Mouse (Mus musculus): Measurements from ENCODE around the gene Mx1. TPM values are rescaled to one million over a fixed set of nuclear protein-coding genes. Genes with fewer than 3 reads are reported as not detected.

Gene Mx1
- polyA plus RNA-seq, 1 experiment from 2014 or later: not detected

GRCm38 (mm10) chr16:97431328-97431727 is 31.4 kb downstream of the Mx1 start:
- DNase-seq (ENCODE audit: low spot score): no peak
- Histone ChIP-seq H3K36me3 (replicated peaks; ENCODE audit: control insufficient read depth, insufficient read depth) (no peaks in the 10 kb centered on the region), H3K27ac (no peak overlapping the region), H3K9me3 (ENCODE audit: control insufficient read depth, low read length) (no peaks in the 10 kb centered on the region), H3K9ac (no peak overlapping the region), H3K4me2 (replicated peaks) (no peak overlapping the region), H3K4me3 (replicated peaks; ENCODE audit: low read length) (no peak overlapping the region), H3K4me1 (replicated peaks; ENCODE audit: control insufficient read depth, insufficient read depth, low read length) (no peaks in the 10 kb centered on the region), H3K27me3 (ENCODE audit: control insufficient read depth, insufficient read depth, low read length) (no peaks in the 10 kb centered on the region)
- ATAC-seq (ENCODE audit: low FRiP score): no peak
- 84% methylated on average over 4 of the region's 4 CpGs for WGBS

DNA sequence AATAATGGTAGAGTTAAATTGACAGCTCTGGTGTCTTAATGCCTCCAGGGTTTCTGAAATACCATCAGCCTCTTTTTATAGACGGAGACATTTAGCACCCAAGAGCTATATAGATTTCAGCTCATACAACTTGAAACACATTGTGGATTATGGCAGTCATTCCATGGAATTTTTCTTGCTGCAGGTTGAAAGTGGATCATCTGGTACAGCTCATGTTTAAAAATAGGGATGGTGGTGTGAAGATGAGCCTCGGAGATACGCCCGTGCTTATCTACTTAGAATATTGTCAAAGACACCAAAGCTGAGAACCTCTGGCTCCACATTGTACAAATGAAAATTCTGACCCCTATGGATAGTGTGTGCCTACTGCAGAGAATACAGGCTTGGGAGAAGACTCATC is 32.6 kb downstream of the Mx1 start:
- Histone ChIP-seq H3K27ac (no peak overlapping the region), H3K9me3 (ENCODE audit: control insufficient read depth, low read length) (no peaks in the 10 kb centered on the region), H3K4me2 (replicated peaks) (no peak overlapping the region), H3K4me3 (replicated peaks; ENCODE audit: low read length) (no peak overlapping the region), H3K9ac (no peak overlapping the region), H3K4me1 (replicated peaks; ENCODE audit: control insufficient read depth, insufficient read depth, low read length) (no peaks in the 10 kb centered on the region), H3K36me3 (replicated peaks; ENCODE audit: control insufficient read depth, insufficient read depth) (no peaks in the 10 kb centered on the region), H3K27me3 (ENCODE audit: control insufficient read depth, insufficient read depth, low read length) (no peaks in the 10 kb centered on the region)
- ATAC-seq (ENCODE audit: low FRiP score) (no peak), DNase-seq (ENCODE audit: low spot score) (no peak)
- WGBS: 96% methylated on average over 4 of the region's 4 CpGs

DNA sequence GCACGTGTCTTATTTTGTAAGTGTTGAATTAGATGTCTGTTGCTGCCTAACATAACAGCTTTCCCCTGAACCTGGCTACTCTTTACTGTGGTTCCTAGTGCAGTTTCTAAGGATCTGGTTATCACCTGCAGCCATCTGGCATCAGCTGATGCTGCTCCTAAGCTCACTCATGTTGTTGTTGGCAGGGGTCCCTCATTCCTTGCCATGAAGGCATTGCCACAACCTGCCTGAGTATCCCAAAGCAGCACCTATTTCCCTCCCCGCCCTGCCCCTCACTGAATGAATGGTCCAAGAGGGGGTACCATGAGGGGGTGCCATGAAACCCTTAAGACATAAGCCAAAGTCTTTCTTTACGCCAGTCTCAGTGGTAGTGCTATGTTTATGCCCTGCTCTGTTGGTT is 34.7 kb downstream of the Mx1 start:
- Histone ChIP-seq H3K27me3 (ENCODE audit: control insufficient read depth, insufficient read depth, low read length) (no peaks in the 10 kb centered on the region), H3K27ac (no peak overlapping the region), H3K9ac (no peak overlapping the region), H3K36me3 (replicated peaks; ENCODE audit: control insufficient read depth, insufficient read depth) (no peaks in the 10 kb centered on the region), H3K4me2 (replicated peaks) (no peak overlapping the region), H3K4me3 (replicated peaks; ENCODE audit: low read length) (no peak overlapping the region), H3K4me1 (replicated peaks; ENCODE audit: control insufficient read depth, insufficient read depth, low read length) (no peaks in the 10 kb centered on the region), H3K9me3 (ENCODE audit: control insufficient read depth, low read length) (no peaks in the 10 kb centered on the region)
- WGBS: 85% methylated on average over 3 of the region's 3 CpGs
- no peak for ATAC-seq (ENCODE audit: low FRiP score)
- no peak for DNase-seq (ENCODE audit: low spot score)

DNA sequence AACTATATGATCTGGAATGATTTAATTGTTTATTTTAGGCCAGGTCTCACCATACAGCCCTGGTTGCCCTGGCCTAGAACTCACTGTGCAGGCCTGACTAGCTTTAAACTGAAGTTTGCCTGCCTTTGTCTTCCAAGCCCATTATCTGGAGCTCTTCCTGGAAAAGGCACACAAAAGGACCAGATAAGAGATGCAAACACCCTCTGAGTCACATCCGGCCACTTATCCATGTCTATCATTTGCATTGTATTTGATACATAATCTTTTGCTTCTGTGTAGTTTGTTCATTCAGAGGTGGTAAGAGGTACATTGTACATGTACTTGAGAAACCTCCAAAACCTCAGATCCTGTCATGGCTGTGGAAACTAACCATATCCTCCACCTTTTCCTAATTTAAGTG is 39.1 kb downstream of the Mx1 start:
- Histone ChIP-seq H3K9me3 (ENCODE audit: control insufficient read depth, low read length) (no peaks in the 10 kb centered on the region), H3K27me3 (ENCODE audit: control insufficient read depth, insufficient read depth, low read length) (no peaks in the 10 kb centered on the region), H3K9ac (no peak overlapping the region), H3K4me3 (replicated peaks; ENCODE audit: low read length) (no peak overlapping the region), H3K4me1 (replicated peaks; ENCODE audit: control insufficient read depth, insufficient read depth, low read length) (no peaks in the 10 kb centered on the region), H3K36me3 (replicated peaks; ENCODE audit: control insufficient read depth, insufficient read depth) (no peaks in the 10 kb centered on the region), H3K27ac (no peak overlapping the region), H3K4me2 (replicated peaks) (no peak overlapping the region)
- ATAC-seq (ENCODE audit: low FRiP score): no peak
- 56% methylated on average over 1 of the region's 1 CpGs for WGBS
- no peak for DNase-seq (ENCODE audit: low spot score)

GRCm38 (mm10) chr16:97421671-97422070 is 41.0 kb downstream of the Mx1 start:
- Histone ChIP-seq H3K27me3 (ENCODE audit: control insufficient read depth, insufficient read depth, low read length) (no peaks in the 10 kb centered on the region), H3K4me3 (replicated peaks; ENCODE audit: low read length) (no peak overlapping the region), H3K36me3 (replicated peaks; ENCODE audit: control insufficient read depth, insufficient read depth) (no peaks in the 10 kb centered on the region), H3K9ac (no peak overlapping the region), H3K4me2 (replicated peaks) (no peak overlapping the region), H3K4me1 (replicated peaks; ENCODE audit: control insufficient read depth, insufficient read depth, low read length) (no peaks in the 10 kb centered on the region), H3K27ac (no peak overlapping the region), H3K9me3 (ENCODE audit: control insufficient read depth, low read length) (no peaks in the 10 kb centered on the region)
- WGBS: 83% methylated on average over 6 of the region's 6 CpGs
- DNase-seq (ENCODE audit: low spot score) (no peak), ATAC-seq (ENCODE audit: low FRiP score) (no peak)

GRCm38 (mm10) chr16:97418749-97419453 is 43.8 kb downstream of the Mx1 start:
- Histone ChIP-seq H3K36me3 (replicated peaks; ENCODE audit: control insufficient read depth, insufficient read depth) (no peaks in the 10 kb centered on the region), H3K4me2 (replicated peaks) (no peak overlapping the region), H3K27me3 (ENCODE audit: control insufficient read depth, insufficient read depth, low read length) (no peaks in the 10 kb centered on the region), H3K4me1 (replicated peaks; ENCODE audit: control insufficient read depth, insufficient read depth, low read length) (no peaks in the 10 kb centered on the region), H3K9ac (no peak overlapping the region), H3K27ac (no peak overlapping the region), H3K9me3 (ENCODE audit: control insufficient read depth, low read length) (no peaks in the 10 kb centered on the region), H3K4me3 (replicated peaks; ENCODE audit: low read length) (no peak overlapping the region)
- WGBS: 91% methylated on average over 6 of the region's 6 CpGs
- no peak for DNase-seq (ENCODE audit: low spot score)
- ATAC-seq (ENCODE audit: low FRiP score): no peak

DNA sequence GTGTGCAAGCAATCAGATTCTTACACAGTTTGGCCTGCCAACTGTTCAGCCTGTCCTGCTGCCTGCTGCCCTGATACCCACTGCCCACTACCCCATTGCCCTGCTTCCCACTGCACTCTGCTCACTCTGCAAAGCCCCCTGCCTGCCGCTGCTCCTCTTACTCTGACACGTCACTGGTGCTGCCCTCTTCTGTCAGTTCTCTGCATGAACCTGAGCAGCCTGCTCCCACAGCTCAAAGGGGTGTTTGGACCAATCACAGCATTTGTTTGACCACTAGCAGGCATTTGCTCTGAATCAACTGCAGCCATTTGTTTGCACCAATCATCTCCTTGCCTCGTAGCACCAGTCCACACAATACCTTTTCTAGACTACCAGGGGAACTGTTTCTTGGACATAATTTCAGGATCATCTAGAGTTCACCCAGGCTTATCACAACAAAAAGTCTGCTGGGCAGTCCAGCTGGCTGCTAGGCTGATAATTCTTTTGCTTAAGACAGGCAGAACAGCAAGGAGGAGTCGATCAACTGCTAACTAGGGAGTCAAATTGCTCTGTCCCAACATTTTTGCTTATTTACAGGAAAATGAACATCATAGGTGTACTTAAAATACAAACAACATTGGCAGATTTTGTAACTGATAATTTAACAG is 44.7 kb downstream of the Mx1 start:
- peak; percentile 75; the same call in 1 of the 2 replicates for ATAC-seq (ENCODE audit: low FRiP score)
- WGBS: 19% methylated on average over 4 of the region's 4 CpGs
- Histone ChIP-seq H3K4me1 (replicated peaks; ENCODE audit: control insufficient read depth, insufficient read depth, low read length) (no peaks in the 10 kb centered on the region), H3K27ac (no peak overlapping the region), H3K4me2 (replicated peaks) (no peak overlapping the region), H3K27me3 (ENCODE audit: control insufficient read depth, insufficient read depth, low read length) (no peaks in the 10 kb centered on the region), H3K4me3 (replicated peaks; ENCODE audit: low read length) (no peak overlapping the region), H3K9ac (no peak overlapping the region), H3K9me3 (ENCODE audit: control insufficient read depth, low read length) (no peaks in the 10 kb centered on the region), H3K36me3 (replicated peaks; ENCODE audit: control insufficient read depth, insufficient read depth) (no peaks in the 10 kb centered on the region)
- peak; percentile 44 for DNase-seq (ENCODE audit: low spot score)

DNA sequence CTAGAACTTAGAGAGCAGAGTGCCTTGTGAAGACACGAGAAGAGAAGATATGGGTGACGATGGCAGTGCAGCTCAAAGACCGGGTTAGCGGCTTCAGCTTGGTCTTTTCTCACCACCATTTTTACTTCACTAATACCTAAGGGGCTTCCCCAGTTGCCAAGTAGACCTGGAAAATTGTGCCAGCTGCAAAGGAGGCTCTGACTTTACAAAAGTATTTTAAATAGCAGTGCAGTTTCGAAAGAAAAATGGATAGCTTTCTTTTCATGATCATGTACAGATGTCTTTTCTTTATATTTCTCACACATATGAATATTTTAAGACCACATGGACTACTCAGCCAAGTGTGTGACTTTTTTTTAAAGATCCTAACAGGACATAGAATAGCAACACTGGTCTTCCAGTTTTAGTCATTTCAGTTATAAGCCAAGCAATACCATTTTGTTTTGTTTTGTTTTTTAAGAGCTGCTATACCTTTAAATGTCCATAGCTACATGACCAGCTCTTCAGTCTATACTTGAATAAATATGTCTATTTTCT is 57.2 kb downstream of the Mx1 start:
- ATAC-seq (ENCODE audit: low FRiP score) (no peak), DNase-seq (ENCODE audit: low spot score) (no peak)
- no peaks in the 10 kb centered on the region for H3K27me3 ChIP-seq (ENCODE audit: control insufficient read depth, insufficient read depth, low read length)
- no peaks in the 10 kb centered on the region for H3K4me1 ChIP-seq (replicated peaks; ENCODE audit: control insufficient read depth, insufficient read depth, low read length)
- H3K9ac ChIP-seq: no peak overlapping the region
- H3K4me2 ChIP-seq (replicated peaks): no peak overlapping the region
- H3K27ac ChIP-seq: no peak overlapping the region
- no peaks in the 10 kb centered on the region for H3K9me3 ChIP-seq (ENCODE audit: control insufficient read depth, low read length)
- no peak overlapping the region for H3K4me3 ChIP-seq (replicated peaks; ENCODE audit: low read length)
- H3K36me3 ChIP-seq (replicated peaks; ENCODE audit: control insufficient read depth, insufficient read depth): no peaks in the 10 kb centered on the region
- WGBS: 96% methylated on average over 5 of the region's 5 CpGs

DNA sequence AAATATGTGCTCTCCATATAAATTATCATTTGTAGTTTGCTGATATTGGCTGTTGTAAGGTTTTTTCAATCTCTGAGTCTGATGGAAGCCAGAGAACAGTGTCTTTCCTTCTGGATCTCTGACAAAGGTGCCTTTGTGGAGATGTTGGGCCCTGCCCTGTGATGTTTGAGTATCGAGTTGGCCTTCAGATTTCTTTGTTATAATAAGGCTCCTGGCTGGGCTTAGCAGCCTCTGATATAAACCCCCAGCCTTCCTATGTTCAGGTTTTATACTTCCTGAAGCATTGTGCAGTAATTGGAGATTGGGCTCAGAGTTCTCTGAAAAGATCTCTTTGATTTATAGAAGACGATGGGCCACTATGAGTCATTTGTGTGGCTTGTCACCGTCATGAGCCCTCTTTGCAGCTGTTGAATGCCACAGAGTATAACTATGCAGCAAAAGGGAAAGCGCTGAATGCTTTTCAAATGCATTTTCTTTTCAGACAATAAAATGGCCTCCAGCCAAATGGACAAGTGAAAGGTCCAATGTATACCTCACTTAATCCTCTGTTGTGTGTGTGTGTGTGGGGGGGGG is 60.4 kb downstream of the Mx1 start:
- DNase-seq (ENCODE audit: low spot score) (no peak), ATAC-seq (ENCODE audit: low FRiP score) (no peak)
- no peaks in the 10 kb centered on the region for H3K27me3 ChIP-seq (ENCODE audit: control insufficient read depth, insufficient read depth, low read length)
- H3K9ac ChIP-seq: no peak overlapping the region
- H3K4me1 ChIP-seq (replicated peaks; ENCODE audit: control insufficient read depth, insufficient read depth, low read length): no peaks in the 10 kb centered on the region
- WGBS: 59% methylated on average over 4 of the region's 4 CpGs
- no peak overlapping the region for H3K27ac ChIP-seq
- no peak overlapping the region for H3K4me2 ChIP-seq (replicated peaks)
- no peak overlapping the region for H3K4me3 ChIP-seq (replicated peaks; ENCODE audit: low read length)
- no peaks in the 10 kb centered on the region for H3K9me3 ChIP-seq (ENCODE audit: control insufficient read depth, low read length)
- H3K36me3 ChIP-seq (replicated peaks; ENCODE audit: control insufficient read depth, insufficient read depth): no peaks in the 10 kb centered on the region

All from hindbrain, embryonic 14.5 days (tissue).